Mouse (Mus musculus) right cerebral cortex, postnatal 4 days (tissue): ENCODE results near the gene Cpne1.

ENCODE experiments used
- DNase-seq: peaks from one replicate; pipeline ENCODE4 v3.0.0-alpha.2; 2022

The Cpne1 gene

GRCm38 (mm10) chr2:156079183-156079560, 32.6 kb downstream of the Cpne1 start:
- no peak for DNase-seq

GRCm38 (mm10) chr2:156078421-156079182, 33.2 kb downstream of the Cpne1 start:
- DNase-seq = no peak

- no peak for DNase-seq
Observed at GRCm38 (mm10) chr2:156077461-156077860, 34.3 kb downstream of the Cpne1 start.

GRCm38 (mm10) chr2:156073725-156074124, 38.0 kb downstream of the Cpne1 start:
- no peak for DNase-seq

GRCm38 (mm10) chr2:156071236-156071635, 40.5 kb downstream of the Cpne1 start:
- no peak for DNase-seq

- peak; percentile 28 for DNase-seq
Observed at GRCm38 (mm10) chr2:156067916-156068315, 43.8 kb downstream of the Cpne1 start.

GRCm38 (mm10) chr2:156066126-156066525, 45.6 kb downstream of the Cpne1 start:
- no peak for DNase-seq

- DNase-seq = peak; percentile 81
Observed at GRCm38 (mm10) chr2:156065099-156066041, 46.4 kb downstream of the Cpne1 start, which contains the start of gene Spag4. TSS of gene Spag4 (plus strand) at chr2:156065175.

GRCm38 (mm10) chr2:156052816-156053215, 58.9 kb downstream of the Cpne1 start, which contains the start of gene Fer1l4:
TSS of gene Fer1l4 (minus strand) at chr2:156052947.
- no peak for DNase-seq

GRCm38 (mm10) chr2:156047929-156048328, 63.8 kb downstream of the Cpne1 start:
- DNase-seq = no peak

GRCm38 (mm10) chr2:156042903-156043302, 68.9 kb downstream of the Cpne1 start:
- no peak for DNase-seq

GRCm38 (mm10) chr2:156039390-156039789, 72.4 kb downstream of the Cpne1 start:
- no peak for DNase-seq

GRCm38 (mm10) chr2:156025482-156025881, 86.3 kb downstream of the Cpne1 start:
- no peak for DNase-seq
